Mouse (Mus musculus) liver, adult (tissue): ENCODE data around the gene Fbln2.

Experiments
- GATA4 ChIP-seq: IDR thresholded peaks from 2 replicates; pipeline ENCODE4 v1.6.1; 2014; ENCODE audit warnings: mild to moderate bottlenecking, low read length; ENCODE audit not compliant: insufficient replicate concordance

Gene Fbln2

GRCm38 (mm10) chr6:91236429-91236828 is 24.2 kb downstream of the Fbln2 start:
- TF ChIP-seq GATA4: no peak

- TF ChIP-seq GATA4: no peak
Measured at GRCm38 (mm10) chr6:91237273-91237672, 25.0 kb downstream of the Fbln2 start.

GRCm38 (mm10) chr6:91240537-91240936 is 28.3 kb downstream of the Fbln2 start:
- TF ChIP-seq GATA4: no peak

- TF ChIP-seq GATA4: no peak
Measured at GRCm38 (mm10) chr6:91240964-91241363, 28.7 kb downstream of the Fbln2 start.

- no peak for TF ChIP-seq GATA4
Measured at GRCm38 (mm10) chr6:91243395-91243794, 31.1 kb downstream of the Fbln2 start.

- TF ChIP-seq GATA4: no peak
Measured at GRCm38 (mm10) chr6:91244331-91244730, 32.1 kb downstream of the Fbln2 start.

GRCm38 (mm10) chr6:91245331-91245730 is 33.1 kb downstream of the Fbln2 start:
- TF ChIP-seq GATA4: no peak

- TF ChIP-seq GATA4: no peak
Measured at GRCm38 (mm10) chr6:91247343-91247742, 35.1 kb downstream of the Fbln2 start.

GRCm38 (mm10) chr6:91248627-91249026 is 36.4 kb downstream of the Fbln2 start:
- no peak for TF ChIP-seq GATA4

- TF ChIP-seq GATA4: no peak
Measured at GRCm38 (mm10) chr6:91249797-91250196, 37.5 kb downstream of the Fbln2 start.

GRCm38 (mm10) chr6:91259440-91260120 is 47.3 kb downstream of the Fbln2 start:
- TF ChIP-seq GATA4: no peak

- no peak for TF ChIP-seq GATA4
Measured at GRCm38 (mm10) chr6:91260347-91260986, 48.2 kb downstream of the Fbln2 start.

GRCm38 (mm10) chr6:91260987-91261367 is 48.7 kb downstream of the Fbln2 start:
- TF ChIP-seq GATA4: no peak

GRCm38 (mm10) chr6:91265616-91266015 is 53.4 kb downstream of the Fbln2 start:
- no peak for TF ChIP-seq GATA4

GRCm38 (mm10) chr6:91266647-91267046 is 54.4 kb downstream of the Fbln2 start:
- TF ChIP-seq GATA4: no peak

GRCm38 (mm10) chr6:91268318-91268717 is 56.1 kb downstream of the Fbln2 start:
- no peak for TF ChIP-seq GATA4

- TF ChIP-seq GATA4: no peak
Measured at GRCm38 (mm10) chr6:91277549-91277948, 65.3 kb downstream of the Fbln2 start.
